Mouse (Mus musculus) granulocyte monocyte progenitor cell, adult 5-6 weeks (primary cell): ENCODE data around the gene Gnmt. TPM values are rescaled to one million over a fixed set of nuclear protein-coding genes. Genes with fewer than 3 reads are reported as not detected.

ENCODE experiments used
- ATAC-seq: replicated peaks from 2 replicates; pipeline ENCODE4 v1.8.0; 2016; ENCODE audit warnings: mild to moderate bottlenecking, moderate TSS enrichment, inconsistent platforms; ENCODE audit not compliant: poor library complexity, severe bottlenecking
- total RNA-seq, 2 experiments: library from RNA; stranded (forward) in 1 of 2; stranded (reverse) in 1 of 2; fragments of 200-712, 200-1000 nt in 1 of 2; fragments of >200 nt in 1 of 2; fragmentation: Nextera tagmentation in 1 of 2; gene quantifications; 2 replicates each; pipeline ENCODE4 v1.2.3; 2014 to 2017

Gene Gnmt
- total RNA-seq, 2 experiments from 2014 or later = not detected

DNA sequence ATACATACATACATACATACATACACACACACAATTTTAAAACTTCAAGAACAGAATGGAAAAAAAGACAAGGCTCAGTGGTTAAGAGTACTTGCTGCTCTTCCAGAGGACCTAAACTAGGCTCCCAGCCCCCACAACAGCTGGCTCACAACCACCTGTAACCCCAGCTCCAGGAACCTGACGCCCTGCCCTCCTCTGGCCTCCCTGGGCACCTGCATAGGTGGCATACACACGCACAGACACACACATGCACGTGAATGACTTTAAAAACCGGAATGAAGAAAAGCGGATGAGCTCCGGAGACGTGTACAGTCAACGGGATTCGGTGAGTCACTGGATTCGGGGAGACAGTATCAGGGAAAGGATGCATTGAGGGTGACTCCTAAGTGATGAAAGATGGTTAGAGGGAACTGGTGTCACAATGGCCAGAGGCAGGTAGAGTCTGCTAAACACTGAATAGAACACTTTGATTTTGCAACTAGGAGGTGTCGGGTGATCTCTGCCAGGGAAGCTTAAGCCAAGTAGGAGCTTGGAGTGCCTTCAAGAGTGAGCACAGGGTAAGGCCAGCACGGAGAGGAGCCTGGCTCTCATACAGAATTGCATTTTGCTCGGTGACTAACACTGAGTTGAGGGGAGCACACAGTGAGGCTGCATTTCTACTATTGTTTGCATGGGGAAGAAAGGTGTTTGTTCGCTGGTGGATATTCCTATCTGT, 22.4 kb downstream of the Gnmt start:
- ATAC-seq = no peak

GRCm38 (mm10) chr17:46704887-46705835, 23.8 kb downstream of the Gnmt start, which contains the start of gene Ppp2r5d:
TSS of gene Ppp2r5d (minus strand) at chr17:46705111.
- ATAC-seq = peak; percentile 96

- peak; percentile 18 for ATAC-seq
These were observed 24.7 kb downstream of the Gnmt start for GRCm38 (mm10) chr17:46703971-46704886.

DNA sequence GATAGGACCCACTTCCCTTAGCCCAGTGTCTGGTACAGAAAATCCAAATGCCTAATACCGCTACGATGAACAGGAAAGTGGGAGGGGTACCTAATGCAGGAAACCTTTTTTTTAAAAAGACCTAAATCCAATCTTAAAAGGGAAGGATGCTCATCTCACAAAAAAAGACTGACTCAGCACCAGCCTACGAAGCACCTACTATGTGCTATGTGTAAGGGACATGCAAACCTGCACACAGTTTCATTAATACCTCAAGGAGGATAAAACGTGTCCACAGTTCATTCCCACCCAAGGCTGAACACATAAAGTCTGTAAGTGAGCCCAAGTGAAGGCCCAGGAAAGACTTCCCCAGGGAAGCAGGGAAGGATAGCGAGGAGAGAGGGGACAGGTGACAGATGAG, 26.5 kb downstream of the Gnmt start:
- no peak for ATAC-seq

DNA sequence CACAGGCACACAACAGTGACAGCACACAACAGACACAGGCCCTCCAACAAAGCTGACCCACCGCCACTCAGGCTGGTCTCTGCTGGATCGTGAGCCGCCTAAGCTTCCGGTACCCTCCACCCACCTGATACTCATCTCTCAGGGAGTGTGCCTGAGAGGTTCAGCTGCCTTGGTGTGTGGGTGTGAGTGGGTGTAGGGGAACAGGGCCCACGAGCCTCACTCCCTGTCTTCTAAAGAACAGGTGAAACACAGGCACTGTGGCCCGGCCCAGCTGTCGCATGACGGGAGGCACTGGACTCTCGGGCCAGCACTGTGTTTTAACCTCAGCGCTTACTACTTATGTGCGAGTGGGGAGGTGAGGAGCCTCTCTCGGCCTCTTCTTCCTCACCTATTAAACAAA, 26.9 kb downstream of the Gnmt start:
- no peak for ATAC-seq

DNA sequence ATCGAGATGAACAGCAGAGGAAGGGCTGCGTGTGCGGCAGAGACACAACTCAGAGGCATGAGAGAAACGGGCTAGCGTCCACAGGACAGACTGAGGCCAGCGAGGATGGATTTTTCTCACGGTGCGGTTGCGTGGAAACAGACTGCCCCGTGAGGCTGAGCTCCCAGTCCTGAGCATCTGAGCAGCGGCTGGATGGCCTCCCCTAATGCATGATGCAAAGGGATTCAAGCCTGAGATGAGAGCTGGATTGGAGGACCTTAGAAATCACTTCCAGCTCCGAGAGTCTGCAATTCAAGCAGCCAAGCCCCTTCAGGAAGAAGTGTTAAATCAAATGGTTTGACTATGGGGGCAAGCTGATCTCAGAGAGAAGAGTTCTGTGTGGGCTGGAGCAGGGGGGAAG, 27.5 kb downstream of the Gnmt start:
- ATAC-seq = no peak

- ATAC-seq = no peak
These were observed 29.1 kb downstream of the Gnmt start for GRCm38 (mm10) chr17:46699912-46700311.

GRCm38 (mm10) chr17:46699245-46699644, 29.7 kb downstream of the Gnmt start:
- no peak for ATAC-seq

DNA sequence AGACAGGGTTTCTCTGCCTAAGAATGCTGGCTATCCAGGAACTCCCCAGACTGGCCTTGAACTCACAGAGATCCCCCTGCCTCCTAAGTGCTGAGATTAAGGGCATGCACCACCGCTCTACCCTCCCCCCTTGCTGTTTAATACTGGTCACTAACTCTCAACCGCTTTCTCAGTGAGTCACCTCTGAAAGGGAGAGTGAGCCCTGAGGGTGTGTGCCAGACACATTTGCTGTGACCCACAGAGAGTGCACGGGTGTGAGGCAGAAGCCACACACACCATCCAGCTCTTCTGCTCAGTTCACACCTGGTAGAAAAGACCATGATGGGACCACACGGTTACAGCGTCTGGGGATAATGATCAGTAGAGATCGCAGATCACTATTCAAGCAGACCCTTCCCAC, 30.5 kb downstream of the Gnmt start:
- no peak for ATAC-seq

GRCm38 (mm10) chr17:46694517-46695063, 34.4 kb downstream of the Gnmt start:
- ATAC-seq = no peak

DNA sequence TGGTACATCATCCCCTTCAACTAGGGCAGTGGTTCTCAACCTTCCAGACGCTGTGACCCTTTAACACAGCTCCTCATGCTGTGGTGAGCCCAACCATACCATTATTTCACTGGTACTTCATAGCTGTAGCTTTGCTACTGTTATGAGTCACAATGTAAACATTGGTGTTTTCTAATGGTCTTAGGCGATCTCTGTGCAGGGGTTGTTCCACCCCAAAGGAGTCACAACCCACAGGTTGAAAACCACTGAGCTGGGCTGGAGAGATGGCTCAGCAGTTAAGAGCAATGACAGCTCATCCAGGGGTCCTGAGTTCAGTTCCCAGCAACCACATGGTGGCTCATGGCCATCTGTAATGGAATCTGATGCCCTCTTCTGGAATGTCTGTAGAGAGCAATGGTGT, 37.6 kb downstream of the Gnmt start:
- no peak for ATAC-seq

GRCm38 (mm10) chr17:46690665-46691064, 38.3 kb downstream of the Gnmt start:
- ATAC-seq = no peak

- ATAC-seq = no peak
These were observed 43.1 kb downstream of the Gnmt start for GRCm38 (mm10) chr17:46685913-46686312.

GRCm38 (mm10) chr17:46682654-46683389, 46.1 kb downstream of the Gnmt start:
- ATAC-seq = no peak

GRCm38 (mm10) chr17:46681466-46682118, 47.4 kb downstream of the Gnmt start:
- 0 out of 2 replicates have a peak, but pooled peaks have one; percentile 1 for ATAC-seq

DNA sequence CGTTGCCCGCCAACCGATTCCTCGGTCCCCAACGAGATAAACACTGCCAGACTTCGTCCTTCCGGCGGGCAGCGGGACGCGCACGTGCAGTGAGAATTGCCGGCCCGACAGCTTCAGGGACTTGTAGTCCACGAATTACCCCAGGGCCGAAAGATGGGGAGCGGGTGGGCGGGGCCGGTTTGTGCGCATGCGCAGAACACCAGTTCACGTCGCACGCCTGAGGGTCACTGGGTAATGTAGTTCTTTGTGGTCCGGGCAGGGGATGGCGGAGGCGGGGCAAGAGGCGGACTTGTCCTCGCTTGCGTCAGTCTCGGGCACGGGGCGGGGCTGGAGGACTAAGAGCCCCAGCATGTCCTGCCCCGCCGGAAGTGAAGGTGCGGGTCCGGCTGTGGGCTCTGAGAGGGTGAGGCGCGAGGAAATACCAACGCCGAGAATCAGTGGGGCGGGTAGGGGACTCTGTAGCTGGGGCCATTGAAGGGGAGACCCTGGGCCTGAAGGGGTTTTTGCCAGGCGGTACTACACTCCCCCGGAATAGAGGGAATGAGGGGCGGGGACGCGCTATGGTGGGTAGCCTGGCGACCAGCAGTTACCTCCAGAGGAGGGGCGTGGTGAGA, 48.1 kb downstream of the Gnmt start, which contains the start of gene Klhdc3:
Gene Klhdc3 (minus strand): TSS at position 155 of the 614 bp plus-strand sequence.
- ATAC-seq = peak; percentile 90

- ATAC-seq = peak; percentile 43
These were observed 48.9 kb downstream of the Gnmt start for GRCm38 (mm10) chr17:46679843-46680759.
